Mouse (Mus musculus): ENCODE data around the gene Sap30.
"Not testable (repeated sequence)": the region's sequence is repeated elsewhere in the genome, so short reads cannot be mapped to it uniquely, and the experiment has no call there.

Gene Sap30

DNA sequence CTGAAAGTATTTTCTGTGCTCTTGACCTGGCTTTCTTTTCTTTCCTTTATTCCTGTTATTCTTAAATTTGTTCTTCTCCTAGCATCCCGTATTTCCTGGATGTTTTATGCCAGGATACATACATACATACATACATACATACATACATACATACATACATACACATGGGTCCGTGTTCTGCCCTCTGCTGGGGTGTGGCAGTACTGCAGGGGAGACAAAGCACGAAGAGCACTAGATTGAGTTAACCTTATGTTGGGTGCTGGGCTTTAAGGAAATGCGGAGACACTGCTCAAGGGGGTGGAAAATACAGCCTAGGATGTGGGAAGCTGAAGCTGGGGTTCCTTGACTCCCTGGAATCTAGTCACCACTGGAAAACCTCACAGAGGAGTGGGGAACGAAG is 16.0 kb upstream of the Sap30 start:
- in situ Hi-C loops (cut with MboI, MseI) = loop anchor here in 1 of 2 experiments (25.0 kb wide), 1 partner anchor 941 kb away; the partner anchor contains the start of genes Cep44 and Fbxo8

DNA sequence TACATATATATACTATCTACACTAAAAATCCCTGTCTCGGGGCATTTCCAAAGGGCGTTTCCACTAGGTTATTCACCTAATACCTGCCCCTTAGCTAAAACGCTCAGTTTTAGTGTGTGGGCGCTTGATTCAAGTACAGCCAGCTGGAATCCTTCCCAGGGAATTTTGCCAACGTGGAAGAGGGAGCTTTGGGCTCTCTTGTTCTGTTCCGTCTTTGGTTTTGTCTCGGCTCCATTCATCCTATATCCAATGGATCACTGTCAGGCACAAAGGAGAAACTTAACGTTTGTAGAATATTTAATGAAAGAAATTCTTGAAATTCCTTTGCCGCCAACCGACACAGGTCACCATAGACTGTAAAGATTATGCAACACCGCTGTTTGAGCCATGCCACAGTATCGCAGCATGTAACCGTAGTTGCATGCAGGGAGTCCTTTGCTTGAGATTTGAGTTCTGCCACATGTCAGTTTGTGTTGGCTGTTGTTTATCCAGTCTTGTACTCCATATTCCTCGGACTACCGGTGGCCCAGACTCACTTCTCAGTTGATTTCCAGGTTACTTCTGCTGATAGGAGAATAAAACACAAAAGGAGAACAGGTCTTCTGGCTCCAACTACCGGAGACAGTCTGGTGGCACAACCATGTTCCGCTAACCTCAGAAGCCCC is 11.3 kb upstream of the Sap30 start:
- in situ Hi-C loops (cut with MboI, MseI) = no loop called here

DNA sequence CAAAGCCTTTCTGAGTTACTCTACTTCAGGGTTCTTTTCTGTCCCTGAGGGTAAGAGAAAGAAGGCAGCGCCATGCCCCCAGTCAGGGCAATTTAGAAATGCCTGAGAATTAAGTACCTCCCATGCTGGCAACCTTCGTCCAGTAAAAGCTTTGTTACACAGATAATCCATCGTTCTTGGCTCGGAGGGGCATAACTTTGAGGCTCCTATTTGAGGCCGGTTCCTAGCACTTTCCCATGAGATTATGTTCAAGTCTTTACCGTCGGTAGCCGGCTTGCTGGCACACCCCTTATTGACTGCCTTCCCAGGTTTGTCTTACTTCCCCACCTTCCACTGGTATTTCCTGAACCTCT is 10.8 kb upstream of the Sap30 start:
- in situ Hi-C loops (cut with MboI, MseI) = no loop called here

DNA sequence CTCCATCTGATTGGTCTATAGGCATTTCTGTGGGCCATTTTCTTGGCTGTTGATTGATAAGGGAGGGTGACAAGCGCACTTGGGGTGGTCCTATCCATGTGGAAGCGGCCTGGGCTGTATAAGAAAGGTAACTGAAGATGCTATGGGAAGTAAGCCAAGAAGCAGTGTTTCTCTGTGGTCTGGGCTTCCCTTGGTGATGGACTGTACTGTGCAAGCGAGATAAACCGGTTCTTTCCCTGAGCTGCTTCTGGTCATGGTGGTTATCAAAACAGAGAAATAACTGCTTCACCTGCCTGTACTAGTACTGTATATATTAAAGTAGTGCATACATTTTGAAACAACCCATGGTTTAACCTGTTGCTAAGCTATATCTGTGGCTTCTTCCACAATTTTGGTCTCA is 4.2 kb upstream of the Sap30 start:
- in situ Hi-C loops (cut with MboI, MseI) = no loop called here

DNA sequence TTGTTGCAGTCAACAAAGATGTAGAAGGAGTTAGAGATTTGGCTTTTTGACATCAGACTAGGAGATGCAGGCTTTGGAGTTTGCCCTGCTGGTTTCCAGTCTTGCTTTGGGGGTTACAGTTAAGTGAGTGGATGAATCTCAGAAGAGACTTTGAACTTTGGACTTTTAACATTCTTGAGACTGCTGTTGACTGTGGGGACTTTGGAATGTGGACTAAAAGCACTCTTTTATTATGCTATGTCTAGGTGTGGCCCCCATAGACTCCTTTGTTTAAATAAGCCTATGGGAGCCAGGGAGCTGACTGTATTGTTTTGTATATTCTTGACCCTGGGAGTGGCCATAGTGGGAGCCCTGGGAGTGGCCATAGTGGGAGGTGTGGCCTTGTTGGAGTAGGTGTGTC is 2.2 kb upstream of the Sap30 start:
- in situ Hi-C loops (cut with MboI, MseI) = no loop called here

DNA sequence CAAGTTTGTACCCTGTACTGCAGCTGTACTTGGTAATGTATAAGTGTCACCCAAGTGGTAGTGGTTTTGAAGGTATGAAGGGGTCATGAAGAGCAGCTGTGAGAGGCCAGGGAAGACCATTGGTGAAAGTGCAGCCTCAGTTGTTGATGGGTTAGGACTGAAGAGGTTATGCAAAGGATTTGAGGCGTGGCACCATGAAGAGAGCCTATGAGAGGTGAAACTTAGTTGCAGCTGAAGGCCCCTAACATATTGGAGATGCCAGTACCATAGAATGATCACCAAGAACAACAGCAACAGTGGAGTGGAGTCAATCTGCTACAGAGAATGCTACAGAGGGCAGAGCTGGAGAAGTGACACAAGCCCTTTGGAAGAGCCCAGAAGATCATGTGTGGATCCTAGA is 1.7 kb upstream of the Sap30 start:
- in situ Hi-C loops (cut with MboI, MseI) = no loop called here

DNA sequence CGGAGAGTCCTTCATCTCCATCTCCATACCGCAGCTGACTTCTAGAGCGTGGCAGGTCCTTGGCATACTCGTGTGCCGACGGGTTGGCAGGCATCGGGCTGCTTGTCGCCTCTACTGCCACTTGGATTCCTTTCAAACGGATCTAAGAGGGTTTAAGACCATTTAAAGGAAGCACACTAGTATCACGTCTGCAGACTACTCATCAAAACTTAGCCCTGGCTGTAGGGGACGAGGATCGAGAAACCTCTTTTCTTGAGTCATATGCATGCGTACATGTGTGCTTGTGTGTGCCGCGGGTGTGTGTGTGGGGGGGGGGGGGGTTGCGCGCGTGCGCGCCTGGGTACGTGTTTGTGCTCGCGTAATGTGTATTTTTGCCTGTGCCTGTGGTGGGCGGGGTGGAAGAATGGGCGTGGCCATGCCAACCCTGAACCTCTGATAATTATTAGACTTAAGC is 679 bp upstream of the Sap30 start:
- in situ Hi-C loops (cut with MboI, MseI) = no loop called here

DNA sequence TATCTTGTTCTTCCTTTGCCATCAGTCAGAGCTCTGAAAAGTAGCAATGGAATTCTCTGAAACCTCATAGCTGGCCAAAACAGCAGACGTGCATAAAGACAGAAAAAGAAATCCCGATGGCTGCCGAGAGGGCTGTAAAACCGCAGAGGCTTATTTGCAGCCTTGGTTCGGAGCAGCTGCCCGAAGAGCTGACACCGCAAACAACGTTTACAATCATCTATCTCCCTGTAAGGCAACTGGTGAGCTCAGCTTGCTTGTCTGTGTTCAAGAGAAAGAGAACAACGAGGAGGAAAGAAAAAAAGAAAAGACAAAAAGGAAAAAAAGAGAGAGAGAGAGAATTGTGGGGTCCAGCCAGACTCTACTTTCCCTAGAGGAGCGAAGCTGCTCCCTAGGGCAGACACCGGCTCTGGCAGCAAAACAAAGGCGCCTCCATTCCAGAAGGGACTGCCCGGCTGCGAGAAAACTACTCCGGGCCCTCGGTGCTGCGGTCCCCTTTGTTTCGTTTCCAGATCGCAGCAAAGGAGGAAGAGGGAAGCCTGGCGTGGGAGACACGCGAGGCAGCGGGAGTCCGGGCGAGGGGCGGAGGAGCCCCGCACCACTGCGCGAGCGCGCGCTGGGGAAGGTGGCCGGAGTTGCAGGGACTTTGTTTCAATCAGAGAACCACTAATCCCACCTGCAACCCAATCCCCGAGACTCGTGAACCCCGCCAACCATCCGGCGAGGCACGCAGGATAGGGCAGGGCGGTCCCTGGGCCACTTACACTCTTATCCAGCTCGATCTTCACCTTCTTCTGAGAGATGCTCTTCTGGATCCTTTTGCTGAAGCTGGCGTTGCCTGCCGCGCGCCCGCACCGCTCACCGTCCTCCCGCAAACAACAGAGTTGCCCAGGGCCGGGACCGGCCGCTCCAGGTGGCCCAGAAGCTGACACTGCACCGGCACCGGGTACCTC is 894 bp downstream of the Sap30 start:
- in situ Hi-C loops (cut with MboI, MseI) = no loop called here

DNA sequence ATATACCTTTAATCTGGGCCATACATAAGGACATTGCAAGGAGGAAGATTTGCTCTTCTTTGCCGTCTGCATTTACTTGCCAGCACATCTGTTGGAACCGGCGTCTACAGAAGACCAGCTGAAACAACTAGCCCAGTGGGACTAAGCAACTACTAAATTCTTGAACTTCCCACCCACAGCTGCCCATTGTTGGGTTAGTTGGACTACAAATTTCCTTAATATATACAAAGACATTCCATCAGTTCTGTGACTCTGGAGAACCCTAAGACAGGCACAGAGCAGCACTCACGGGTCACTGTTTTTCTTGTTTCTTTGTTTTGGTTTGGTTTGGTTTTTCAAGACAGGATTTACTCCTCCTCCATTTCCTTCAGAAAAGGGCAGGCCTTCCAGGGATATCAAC is 7.1 kb downstream of the Sap30 start:
- in situ Hi-C loops (cut with MboI, MseI) = no loop called here

DNA sequence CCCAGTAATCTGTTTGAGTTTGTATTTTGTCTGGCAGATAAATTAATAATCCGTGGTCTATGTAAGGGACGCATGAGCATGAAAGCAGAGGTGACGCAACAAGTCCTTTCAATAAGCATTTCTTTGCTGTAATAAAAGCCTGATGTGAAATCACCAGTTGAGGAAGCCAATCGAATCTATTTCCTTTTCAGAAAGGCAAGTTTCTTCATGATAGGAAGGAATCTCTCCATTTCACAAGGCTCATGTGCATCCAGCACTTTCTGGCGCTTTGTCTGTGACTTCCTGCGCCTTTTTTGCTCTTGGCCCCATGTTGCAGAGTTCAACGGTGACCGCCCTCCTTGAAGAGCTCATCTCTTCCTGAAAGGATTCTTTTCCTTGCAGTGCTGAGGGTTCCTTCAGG is 8.0 kb downstream of the Sap30 start:
- in situ Hi-C loops (cut with MboI, MseI) = no loop called here

DNA sequence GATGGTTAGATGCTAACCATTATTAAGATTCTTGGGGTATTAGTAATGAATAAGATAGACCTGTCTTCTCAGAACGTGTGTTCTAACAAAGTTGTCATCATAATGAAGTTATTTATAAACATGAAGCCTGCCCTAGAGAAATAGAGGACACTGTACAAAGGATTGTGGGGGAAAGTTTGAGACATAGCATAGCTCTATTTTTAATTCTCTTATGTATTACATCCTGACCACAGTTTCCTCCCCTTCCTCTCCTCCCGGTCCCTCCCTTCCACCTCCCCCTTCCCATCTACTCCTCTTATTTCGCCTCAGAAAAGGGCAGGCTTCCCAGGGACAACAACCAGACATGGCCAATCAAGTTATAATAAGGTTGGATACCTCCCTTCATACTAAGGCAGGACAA is 9.3 kb downstream of the Sap30 start:
- in situ Hi-C loops (cut with MboI, MseI) = no loop called here

DNA sequence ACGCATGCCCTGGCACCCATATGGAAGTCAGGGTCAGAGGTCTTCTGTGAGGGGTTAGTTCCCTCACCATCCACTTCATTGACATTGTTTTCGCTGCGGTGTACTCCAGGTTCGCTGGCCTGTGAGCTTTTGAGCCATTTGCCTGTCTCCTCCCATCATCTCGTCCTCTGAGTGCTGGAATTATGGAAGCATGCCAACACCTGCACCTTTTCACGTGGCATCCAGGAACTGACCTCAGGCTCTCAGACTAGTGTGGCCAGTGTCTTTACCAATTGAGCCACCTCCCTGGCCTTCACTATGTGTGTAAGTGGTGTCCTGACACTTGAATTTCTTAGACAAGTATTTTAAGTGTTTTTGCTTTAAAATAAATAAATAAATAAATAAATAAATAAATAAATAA is 13.9 kb downstream of the Sap30 start:
- in situ Hi-C loops (cut with MboI, MseI) = no loop called here

DNA sequence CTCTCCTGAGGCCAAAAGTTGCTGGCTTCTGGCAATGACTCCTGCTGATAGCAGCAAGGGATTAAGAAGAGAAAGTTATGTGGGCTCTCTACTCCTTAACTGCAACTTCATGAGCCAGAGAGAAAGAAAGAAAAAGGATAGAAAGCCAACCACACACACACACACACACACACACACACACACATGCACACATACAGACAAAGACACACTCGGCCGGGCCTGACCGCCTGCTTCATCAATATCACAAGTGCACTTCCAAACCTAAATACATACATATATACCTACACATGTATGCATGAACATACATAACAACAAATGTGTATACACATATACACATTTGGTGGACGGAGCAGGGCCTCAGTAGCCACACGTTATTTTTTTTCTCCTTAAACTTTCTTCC is 16.8 kb downstream of the Sap30 start:
- in situ Hi-C loops (cut with MboI, MseI) = no loop called here

DNA sequence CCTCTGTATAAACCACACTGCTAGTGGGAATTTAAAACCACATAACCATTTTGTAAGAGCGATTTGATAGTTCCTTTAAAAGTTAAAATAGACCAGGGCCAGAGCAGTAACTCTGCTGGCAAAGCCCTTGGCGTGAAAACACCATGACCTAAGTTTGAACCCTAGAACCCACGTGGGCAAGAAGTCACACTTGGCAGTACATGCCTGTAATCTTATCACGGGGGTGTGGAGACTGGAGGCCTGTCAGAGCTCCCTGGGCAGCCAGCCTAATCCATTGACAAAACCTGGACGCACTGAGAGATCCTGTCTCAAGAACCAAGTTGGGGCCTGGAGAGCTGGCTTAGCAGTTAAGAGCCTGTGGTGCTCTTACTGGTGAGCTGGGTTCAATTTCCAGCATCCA is 19.0 kb downstream of the Sap30 start:
- in situ Hi-C loops (cut with MboI, MseI) = no loop called here

DNA sequence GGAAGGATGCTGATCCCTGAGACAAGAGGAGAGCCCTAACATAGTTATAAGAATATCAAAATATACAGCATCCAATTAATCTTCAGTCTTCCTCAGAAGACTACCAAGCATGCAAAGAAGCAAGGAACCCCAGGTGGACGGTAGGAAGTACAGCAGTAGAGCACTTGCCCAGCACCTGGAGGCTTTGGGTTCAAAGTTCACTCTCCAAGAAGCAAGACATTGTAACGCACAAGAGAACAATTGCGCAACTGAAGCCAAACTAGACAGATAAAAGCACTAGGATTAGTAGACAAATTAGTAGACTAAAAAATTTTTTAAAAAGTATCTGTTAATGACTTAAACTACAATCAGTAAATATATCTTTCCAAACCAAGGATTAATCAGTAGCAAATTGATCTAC is 23.9 kb downstream of the Sap30 start:
- in situ Hi-C loops (cut with MboI, MseI) = no loop called here

DNA sequence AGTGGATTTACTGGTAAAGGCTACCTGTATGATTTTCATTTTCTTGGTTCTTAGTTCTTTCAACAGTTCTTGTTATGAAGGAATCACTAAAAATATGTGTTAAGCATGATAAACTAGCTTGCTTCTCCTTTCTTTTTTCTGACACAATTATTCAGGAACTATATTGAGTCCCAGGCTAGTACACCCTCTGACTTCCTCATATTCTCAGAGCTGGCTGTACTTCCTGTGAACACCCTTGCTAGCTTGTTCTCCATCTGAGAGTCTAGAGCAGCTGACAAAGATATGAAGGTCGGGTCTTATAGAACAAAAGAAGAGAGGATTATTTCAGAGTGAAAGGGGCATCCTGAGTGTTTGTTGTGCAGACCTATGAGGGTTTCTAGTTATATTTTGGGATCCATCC is 24.8 kb downstream of the Sap30 start:
- in situ Hi-C loops (cut with MboI, MseI) = no loop called here

DNA sequence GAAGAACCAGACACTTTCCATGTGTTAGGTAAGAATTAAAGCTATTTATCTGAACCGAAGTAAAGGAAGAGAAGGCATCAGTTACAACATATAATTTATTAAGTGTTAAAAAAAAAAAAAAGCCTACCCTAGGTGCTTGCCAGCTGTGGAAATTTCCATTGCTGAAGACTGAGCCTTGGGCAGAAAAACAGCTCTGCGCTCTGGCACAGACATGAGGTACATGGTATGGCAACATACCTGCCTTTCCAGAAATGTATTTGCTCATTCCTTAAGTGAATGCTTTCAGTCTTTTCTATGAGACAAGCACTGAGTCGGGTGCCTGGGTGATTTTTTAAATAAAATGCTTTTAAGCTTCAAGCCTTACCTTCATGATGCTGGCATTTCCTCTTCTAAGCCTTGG is 29.7 kb downstream of the Sap30 start:
- in situ Hi-C loops (cut with MboI, MseI) = no loop called here

DNA sequence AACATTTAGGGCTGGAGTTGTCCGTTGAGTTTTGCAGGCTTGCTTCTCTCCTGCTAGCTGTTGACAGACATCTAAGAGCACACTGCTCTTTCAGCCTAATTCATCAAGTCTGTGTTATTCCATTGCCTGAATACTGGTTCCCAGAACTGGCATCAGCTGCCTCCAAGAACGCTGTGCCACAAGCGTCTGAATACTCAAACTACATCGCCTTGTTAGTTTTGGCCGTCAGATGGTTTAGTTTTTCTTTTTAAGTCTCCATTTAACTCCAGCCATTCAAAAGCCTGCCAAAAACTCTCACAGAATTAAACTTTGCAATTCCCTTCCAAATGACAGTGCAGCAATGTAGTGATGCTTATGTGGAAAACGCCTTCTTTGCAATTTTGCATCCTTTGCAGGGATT is 30.5 kb downstream of the Sap30 start:
- in situ Hi-C loops (cut with MboI, MseI) = no loop called here

DNA sequence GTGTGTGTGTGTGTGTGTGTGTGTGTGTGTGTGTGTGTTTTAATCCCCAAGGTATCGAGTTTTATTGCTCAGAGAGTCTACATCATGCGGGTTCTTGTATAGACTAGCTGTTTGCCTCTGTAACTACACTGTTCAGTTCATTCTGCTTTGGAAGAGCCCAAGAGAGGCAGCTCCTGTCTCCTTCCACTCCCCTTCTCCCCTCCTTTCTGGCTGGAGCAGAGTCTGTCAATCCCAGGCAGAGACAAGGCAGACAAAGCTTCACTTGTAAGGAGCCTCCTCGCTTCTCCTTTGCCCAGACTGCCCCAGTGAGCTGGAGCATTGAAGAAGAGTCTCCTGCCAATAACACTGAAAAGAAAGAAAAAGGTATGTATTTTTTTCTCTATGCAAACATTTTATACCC is 31.9 kb downstream of the Sap30 start, which contains the start of gene Scrg1:
Gene Scrg1, plus strand, starts transcription at position 159 of the 400 bp plus-strand sequence.
- in situ Hi-C loops (cut with MboI, MseI) = no loop called here

DNA sequence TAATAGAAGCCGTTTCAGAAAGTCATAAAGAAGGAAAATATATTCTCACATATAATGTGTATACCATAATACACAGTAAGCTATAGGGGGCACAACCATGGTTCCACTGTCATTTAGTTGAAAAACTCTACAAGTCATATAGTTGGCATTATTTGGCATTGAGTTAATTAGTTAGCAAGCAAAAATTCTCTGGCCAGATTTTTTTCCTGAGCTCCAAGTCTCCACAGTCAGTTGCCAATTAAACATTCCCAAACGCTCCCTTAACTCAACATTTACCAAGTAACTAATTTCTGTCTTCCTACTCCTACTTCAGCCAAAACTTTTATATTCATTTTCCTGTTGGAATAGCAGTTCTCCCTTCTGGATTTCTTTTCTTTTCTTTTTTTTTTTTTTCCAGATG is 34.3 kb downstream of the Sap30 start:
- in situ Hi-C loops (cut with MboI, MseI) = no loop called here

DNA sequence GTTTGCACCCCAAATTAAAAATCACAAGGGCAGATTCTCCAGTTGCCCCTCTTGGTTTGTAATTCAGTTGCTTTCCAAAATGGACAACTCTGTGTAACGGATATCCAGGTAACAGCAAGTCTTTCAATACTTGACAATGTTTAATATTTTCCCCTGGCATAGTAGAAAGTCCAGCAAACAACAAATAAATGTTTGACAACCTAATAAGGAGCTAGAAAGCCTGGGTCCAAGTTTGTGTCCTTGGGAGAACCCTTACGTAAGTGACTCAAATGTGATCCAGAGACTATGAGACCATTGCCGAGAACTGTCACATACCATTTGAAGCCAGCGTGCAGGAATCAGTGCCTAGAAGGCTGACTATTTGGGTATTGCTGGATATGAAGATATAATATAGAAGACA is 35.8 kb downstream of the Sap30 start:
- in situ Hi-C loops (cut with MboI, MseI) = no loop called here

DNA sequence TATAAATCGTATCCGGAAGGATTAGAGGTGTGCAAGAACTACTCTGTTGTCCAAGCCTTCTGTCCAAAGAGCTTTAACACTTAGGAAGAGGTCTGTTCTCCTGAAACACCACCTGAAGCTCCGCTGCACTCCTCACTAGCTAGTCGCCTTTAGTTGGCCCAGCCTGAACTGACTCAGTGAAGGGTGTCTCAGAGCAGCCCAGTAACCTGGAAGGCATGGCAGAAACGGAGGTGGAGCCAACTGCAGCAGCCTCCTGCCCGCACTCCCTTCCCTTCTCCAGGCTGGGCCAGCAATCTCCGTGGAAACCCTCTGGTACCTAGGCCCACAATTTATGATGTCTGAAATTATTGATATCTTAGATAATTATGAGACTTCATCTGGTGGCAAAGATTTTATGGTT is 36.9 kb downstream of the Sap30 start:
- in situ Hi-C loops (cut with MboI, MseI) = no loop called here

DNA sequence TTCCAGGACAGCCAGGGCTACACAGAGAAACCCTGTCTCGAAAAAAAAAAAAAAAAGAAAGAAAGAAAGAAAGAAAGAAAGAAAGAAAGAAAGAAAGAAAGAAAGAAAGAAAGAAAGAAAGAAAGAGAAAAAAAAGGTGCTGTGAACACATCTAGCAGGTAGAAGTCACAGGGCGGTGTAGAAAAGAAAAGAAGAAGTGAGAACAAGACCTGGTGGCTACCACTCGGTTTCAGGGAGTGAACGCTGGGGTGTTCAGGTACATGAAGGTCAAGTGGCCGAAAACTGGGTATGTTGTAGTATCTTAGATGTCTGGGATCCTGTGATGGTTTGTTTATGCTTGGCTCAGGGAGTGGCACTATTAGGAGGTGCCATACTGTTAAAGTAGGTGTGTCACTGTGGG is 41.8 kb downstream of the Sap30 start:
- in situ Hi-C loops (cut with MboI, MseI) = not testable (repeated sequence)

Measured in T-helper 17 cell (primary cell).